Mouse (Mus musculus) layer of hippocampus, postnatal 10 days (tissue): ENCODE measurements at regions not wholly inside any gene's neighbourhood (a gene's known extent, or its start where the extent isn't known, plus 50 kb on each side); places are given as distances from the start of the nearest gene placed in this dataset.

Experiments
- DNase-seq, 2 experiments: peaks; one replicate each; pipeline ENCODE4 v3.0.0; 2021; ENCODE audit warnings: low spot score in 2 of 2

DNA sequence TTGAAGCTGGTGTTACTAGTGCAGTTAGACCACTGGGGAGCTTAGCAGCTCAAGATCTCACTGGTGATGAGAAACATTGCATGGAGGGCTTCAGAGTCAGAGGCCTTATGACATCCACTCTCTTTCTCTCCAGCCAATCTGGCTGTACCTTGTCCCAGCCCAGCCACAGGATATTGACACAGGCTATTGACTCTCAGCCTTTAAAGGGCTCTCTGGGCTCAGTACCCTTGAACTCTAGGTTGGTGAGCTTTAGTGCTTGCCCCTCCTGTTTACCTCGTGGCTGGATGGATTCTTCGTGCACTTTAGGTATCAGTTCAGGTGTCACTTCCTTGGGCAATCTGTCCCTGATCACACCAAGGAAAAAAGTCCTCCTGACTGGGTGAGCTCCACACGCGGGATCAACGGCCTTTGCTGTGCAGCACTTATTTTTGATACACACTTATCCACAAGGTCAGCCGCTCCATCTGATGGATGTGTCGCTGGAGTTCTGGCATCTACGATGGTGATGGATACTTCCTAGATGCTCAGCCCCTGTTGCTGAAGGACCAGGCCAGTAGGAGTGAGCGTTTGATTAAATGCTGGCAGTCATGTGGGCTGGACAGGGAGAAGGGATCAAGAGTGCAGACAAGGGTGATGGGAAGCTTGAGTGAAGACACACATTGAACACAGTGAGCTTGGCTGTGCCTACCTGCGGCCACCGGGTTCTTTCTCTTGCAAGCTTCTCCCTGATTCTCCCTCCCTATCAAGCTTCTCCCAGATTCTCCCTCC lies 177.7 kb downstream of the Snx10 start:
- no peak for DNase-seq

- no peak for DNase-seq
Measured at GRCm38 (mm10) chr6:51702456-51703171, 178.9 kb downstream of the Snx10 start.

DNA sequence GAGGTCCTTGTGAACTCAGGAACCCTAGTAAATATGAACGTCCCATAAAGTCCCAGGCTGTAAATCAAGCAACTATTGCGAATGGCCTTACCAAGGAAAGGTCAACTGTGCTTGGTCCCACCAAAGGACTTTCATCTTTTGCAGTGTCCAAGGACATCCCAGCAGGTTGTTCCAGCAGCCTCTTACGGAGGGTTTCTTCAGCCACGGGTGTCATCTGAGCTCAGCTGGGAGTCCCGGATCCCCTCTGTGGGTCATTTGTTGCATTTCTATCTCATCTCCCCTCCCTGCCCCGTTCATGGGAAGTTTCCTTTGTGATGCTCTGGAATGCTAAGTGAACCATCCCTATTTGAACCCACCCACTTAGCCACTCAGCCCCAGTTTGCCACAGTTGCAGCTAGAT lies 184.3 kb downstream of the Snx10 start:
- DNase-seq, result no peak

DNA sequence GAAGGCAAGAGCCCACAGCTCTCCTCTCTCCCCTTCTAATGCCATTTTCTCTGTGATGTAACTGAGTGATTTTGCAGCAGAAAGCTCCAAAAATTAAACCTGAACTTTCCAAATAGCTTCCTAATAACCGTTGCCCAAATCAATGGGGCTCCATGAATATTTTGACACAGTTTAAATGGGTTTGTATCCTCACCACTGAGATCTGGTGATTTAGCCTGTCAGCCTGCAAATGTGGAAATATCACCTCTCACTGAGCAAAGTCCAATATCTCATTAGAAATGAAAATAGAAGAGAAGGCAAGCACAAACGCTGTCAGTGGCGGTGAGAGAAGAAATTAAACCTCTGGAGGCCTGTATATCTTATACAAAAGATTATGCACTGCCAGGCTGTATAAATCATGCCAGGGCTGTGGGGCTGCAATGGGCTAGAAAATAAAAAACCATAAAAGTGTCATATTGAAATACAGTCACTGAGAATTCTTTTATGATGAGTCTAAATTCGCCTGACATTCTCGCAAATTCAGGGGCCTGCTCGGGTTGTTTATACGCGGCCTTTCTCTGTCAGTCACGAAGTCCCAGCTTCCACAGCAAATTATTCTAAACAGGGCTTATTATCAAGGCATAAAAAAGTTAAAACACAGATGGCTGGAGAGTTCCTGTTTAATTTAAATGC lies 185.1 kb downstream of the Snx10 start:
- no peak for DNase-seq

DNA sequence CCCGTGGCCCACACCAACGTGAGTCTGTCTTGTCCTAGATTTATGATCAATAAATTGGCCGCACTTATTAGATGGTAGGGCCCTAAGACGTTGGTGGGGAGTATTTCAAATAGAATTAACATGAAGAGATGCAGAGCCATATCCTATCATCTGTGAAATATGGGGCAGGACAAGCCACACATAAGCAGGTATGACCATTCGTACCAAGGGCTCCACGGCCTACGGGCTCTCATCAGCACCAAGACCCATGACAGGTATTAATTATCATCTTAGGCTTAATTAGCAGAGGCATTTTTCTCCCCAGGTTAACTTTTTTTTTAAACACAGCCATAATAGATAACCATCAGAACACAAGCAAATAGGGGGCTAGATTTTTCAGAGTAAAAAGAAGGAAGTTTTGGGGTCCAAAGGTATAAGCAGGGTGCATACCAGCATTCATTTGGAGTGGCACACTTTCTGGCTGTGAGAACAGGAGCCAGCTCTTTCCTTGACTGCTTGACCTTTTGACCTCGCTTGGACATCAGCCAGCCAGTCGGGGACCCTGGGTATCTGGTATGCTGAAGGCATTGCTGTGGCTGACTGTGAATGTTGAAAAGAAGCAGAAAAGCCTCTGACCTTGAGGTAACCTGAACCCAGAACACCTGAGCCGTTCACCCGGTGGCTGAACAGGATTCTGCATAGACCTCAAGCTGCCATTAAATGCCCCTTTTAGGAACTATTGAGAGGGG lies 185.8 kb downstream of the Snx10 start:
- peak in 1 of 2 experiments; percentile 27 for DNase-seq

DNA sequence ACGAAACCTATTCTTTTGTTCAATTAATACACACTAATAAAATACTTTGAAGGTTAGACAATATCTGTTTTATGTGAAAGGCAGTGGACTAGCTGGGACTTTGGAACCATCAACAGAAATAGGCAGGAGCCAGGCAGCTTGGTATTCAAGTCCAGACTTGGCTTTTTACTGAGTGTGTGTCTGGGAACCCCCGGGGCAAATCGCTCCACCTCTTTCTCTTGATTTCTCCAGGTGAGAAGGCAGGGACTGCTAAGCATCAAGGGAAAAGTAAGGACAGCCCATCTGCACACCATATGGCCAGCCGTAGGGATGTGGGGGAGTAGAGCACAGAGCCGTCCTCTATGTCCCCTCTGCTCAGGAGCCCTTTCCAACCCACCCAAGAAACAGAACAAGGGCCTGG lies 186.5 kb downstream of the Snx10 start:
- no peak for DNase-seq

- no peak for DNase-seq
Measured at GRCm38 (mm10) chr6:51710926-51711615, 187.4 kb downstream of the Snx10 start.

GRCm38 (mm10) chr6:51711616-51711970 lies 187.9 kb downstream of the Snx10 start:
- no peak for DNase-seq

DNA sequence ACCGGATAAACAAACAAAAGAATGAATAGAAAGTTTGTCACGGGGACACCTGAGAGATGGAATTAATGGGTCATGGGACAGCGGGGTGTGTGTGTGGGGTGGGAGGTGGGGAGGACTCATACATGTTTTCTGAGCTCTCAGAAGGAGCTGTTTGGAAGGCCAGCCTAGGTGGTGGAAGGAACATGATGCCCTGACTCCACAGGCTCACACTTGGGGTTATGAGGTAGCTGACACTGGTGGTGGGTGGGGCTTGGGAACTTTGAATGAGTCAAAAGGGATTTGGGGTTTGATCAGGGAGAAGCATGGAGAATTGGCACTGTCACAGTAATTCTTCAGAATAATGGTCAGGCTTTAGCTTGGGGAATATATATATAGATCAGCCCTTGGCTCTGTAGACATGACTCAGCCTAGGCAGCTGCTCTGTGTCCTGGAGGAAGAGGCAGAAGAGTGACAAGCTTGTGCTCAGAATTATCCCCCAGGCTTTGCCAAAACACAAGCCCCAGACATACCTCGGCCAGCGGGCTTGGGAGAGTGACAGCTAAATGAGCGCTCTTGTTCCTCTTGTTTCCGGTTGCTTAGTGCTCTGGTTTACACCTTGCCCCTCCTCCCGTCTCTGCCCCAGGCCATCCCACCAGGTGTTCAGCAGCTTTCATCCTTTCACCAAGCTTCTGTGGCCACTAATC lies 191.6 kb downstream of the Snx10 start:
- no peak for DNase-seq

DNA sequence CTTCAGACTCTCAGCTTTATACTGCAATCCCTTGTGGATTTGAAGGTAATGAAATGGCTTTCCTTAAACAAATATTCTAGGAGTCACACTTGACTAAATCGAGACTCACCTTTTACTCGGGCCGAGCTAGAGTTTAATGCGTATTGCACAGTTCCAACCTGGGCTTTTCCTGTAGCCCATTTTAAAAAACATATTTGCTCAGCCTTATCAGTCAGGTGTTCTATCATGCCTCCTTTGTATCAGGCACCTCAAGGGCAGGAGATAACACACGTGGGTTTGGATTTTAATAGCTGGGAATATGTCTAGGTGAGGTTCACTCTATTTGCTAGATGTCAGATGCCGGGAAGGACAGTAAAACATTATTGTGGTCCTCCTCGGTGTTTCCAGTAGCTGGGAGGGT lies 193.7 kb downstream of the Snx10 start:
- DNase-seq, result no peak

- no peak for DNase-seq
Measured at GRCm38 (mm10) chr6:51720705-51721104, 197.0 kb downstream of the Snx10 start.

GRCm38 (mm10) chr6:51723053-51723452 lies 199.4 kb downstream of the Snx10 start:
- no peak for DNase-seq

DNA sequence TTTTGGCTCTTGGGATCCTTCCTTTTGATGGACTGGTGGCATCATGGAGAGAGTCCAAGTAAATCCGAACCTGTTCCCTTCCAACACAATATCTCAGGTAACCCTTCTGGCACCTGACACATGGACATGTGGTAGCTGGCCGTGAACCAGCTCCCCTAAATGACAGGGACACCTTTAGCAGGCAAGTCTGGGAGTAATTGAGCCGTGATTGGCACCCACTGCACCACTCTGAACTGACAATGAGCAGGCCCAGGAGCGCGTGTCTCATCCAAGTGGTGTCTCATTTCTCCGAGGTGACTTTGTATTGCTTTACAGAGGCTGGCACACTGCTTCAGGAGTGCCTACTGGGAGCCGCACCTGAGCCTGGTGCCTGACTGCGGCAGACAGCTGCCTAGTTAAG lies 203.5 kb downstream of the Snx10 start:
- DNase-seq, result no peak

- DNase-seq, result peak in 1 of 2 experiments; percentile 45
Measured at GRCm38 (mm10) chr6:51728816-51729562, 205.3 kb downstream of the Snx10 start.

DNA sequence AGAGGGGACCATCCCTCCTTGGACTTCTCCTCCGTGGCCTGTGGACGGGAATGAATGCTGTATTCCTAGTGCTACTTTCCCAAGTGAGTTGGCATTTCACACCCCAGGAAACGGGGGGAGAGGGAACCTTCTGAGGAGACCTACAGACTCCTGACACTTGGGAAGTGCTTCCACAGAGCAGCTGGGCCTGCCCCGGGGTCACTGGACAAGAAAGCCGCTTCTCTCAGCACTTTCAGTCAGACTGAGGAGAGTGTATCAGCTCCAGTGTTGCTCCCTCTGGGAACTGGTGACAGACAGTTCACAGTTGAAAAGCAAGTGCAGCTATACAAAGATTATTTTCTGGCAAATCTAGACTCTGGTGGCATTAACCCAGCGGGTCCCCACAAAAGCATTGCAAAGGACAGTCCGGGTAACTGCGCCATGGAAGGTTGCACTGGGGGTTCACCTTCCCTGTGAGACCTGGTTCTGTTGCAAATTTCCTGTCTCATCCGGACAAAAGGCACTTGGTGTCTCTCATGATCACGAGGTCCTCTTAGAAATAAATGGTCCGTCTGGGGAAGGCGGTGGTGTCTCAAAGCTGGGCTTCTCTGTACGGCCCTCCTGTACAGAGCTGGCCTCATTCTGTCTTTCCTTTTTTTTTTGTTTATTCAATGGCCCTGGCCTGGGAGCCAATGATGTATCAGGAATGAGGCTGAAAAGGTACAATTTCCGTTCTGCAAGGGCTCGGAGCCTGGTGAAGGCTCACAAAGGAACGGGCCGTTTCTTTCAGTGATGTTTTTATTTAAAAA lies 207.1 kb downstream of the Snx10 start:
- no peak for DNase-seq

- DNase-seq, result peak; percentile 42 to 68
Measured at GRCm38 (mm10) chr6:51732298-51732895, 208.7 kb downstream of the Snx10 start.

DNA sequence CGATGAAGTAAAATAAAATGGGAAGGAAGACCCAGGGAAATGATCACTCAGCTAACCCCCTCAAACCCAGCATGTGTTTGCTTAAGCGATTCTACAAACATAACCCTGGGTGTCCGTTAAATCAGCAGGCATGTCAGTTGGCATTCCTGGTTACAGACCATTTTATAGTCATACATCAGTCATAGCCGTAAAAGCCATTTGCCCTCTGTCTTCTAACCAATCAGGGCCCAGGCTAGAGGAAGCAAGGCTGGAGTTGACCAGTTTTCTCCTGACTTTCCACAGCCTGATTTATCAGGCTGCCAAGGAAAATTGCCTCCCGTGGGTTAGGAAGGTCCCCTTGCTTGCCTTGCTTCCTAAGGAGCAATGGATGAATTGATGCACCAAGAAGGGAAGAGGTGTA lies 212.3 kb downstream of the Snx10 start:
- no peak for DNase-seq

DNA sequence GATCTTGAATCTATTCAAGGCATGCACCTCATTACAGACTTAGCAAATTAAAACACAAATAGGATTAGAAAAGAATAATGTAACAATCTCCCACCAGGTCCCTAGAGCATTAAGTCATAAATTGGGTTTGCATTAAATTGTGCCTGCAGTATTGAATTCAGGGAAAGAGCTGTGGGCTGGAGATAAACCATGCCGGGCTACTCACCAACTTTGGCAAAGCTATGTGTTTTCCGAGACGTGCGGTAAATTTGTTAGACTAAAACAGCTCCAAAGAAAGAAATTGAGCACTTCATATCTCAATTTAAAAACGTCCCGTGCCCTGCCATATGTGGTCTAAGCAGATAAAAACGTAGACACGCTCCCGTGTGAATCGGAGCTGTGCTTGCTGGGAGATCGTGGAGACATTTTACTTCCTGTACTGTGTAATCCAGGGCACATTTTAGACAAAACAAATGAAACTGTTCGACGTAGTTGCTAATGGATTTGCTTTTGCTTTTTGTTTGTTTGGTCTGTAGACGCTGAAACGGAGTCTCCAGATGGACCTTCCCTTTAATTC lies 219.5 kb downstream of the Snx10 start:
- DNase-seq, result no peak
